Mouse (Mus musculus) stomach, embryonic 14.5 days (tissue): Measurements from ENCODE around the gene Ifna5. TPM values are rescaled to one million over a fixed set of nuclear protein-coding genes. Genes with fewer than 3 reads are reported as not detected.
"Not testable (repeated sequence)": the region's sequence is repeated elsewhere in the genome, so short reads cannot be mapped to it uniquely, and the experiment has no call there.

Source experiments
- ATAC-seq: fragments of 200-750 bp; cut with Nextera tagmentation; 2 replicates; pipeline ENCODE4 v1.8.0; 2017; ENCODE audit warnings: low read depth, moderate TSS enrichment; ENCODE audit not compliant: insufficient number of reproducible peaks, insufficient read depth, low FRiP score
- H3K27ac ChIP-seq: fragments of 300-500 bp; sonication (generic); 2 replicates; pipeline ENCODE4 v1.5.1; 2014; ENCODE audit warnings: mild to moderate bottlenecking, low read length, moderate library complexity, mixed read lengths
- H3K27me3 ChIP-seq: fragments of 300-500 bp; sonication (generic); 2 replicates; pipeline ENCODE4 v1.6.1; 2014; ENCODE audit warnings: low read length, control low read depth, mixed read lengths; ENCODE audit not compliant: control insufficient read depth, insufficient read depth
- H3K36me3 ChIP-seq: fragments of 300-500 bp; sonication (generic); 2 replicates; pipeline ENCODE4 v1.6.1; 2014; ENCODE audit warnings: mild to moderate bottlenecking, control low read depth, low read length, moderate library complexity, mixed read lengths; ENCODE audit not compliant: control insufficient read depth, insufficient read depth
- H3K4me1 ChIP-seq: fragments of 300-500 bp; sonication (generic); 2 replicates; pipeline ENCODE4 v1.6.1; 2014; ENCODE audit warnings: low read length, control low read depth, mixed read lengths; ENCODE audit not compliant: control insufficient read depth, insufficient read depth
- H3K4me2 ChIP-seq: fragments of 300-500 bp; sonication (generic); replicated peaks from 2 replicates; pipeline ENCODE4 v1.6.1; 2014; ENCODE audit warnings: low read depth, low read length, control low read depth
- H3K4me3 ChIP-seq: fragments of 300-500 bp; sonication (generic); 2 replicates; pipeline ENCODE4 v1.5.1; 2014; ENCODE audit warnings: low read depth, low read length, control low read depth
- H3K9ac ChIP-seq: fragments of 300-500 bp; sonication (generic); replicated peaks from 2 replicates; pipeline ENCODE4 v1.6.1; 2014; ENCODE audit warnings: low read depth, mild to moderate bottlenecking, control low read depth, low read length, moderate library complexity, mixed read lengths
- H3K9me3 ChIP-seq: fragments of 300-500 bp; sonication (generic); 2 replicates; pipeline ENCODE4 v1.6.1; 2016; ENCODE audit warnings: low read depth, low read length, control low read depth; ENCODE audit not compliant: control insufficient read depth
- WGBS: fragments of 180-500 bp; shearing (Covaris S2); extraction: QIAGEN DNeasy Blood & Tissue Kit; methylation state at CpG from one replicate; pipeline ENCODE4 v1.1.7; 2014; 5-methylcytosine and 5-hydroxymethylcytosine counted together
- polyA plus RNA-seq: library from polyadenylated mRNA; unstranded; fragments of >200 nt; fragmentation: Nextera tagmentation; extraction: Ambion mirVana; gene quantifications from 2 replicates; pipeline ENCODE4 v1.2.1, GENCODE M21; 2014

Gene Ifna5
- not detected in 2 replicates for polyA plus RNA-seq

GRCm38 (mm10) chr4:88835225-88835624 is at the start of gene Ifna5:
Ifna5 (plus strand) TSS chr4:88835525.
- H3K27ac ChIP-seq, H3K9me3 ChIP-seq, H3K27me3 ChIP-seq, H3K4me1 ChIP-seq, ATAC-seq, H3K4me2 ChIP-seq, H3K9ac ChIP-seq, H3K36me3 ChIP-seq, H3K4me3 ChIP-seq: not testable (repeated sequence)
- 64% methylated on average over 1 of the region's 1 CpGs for WGBS

GRCm38 (mm10) chr4:88788402-88788801 is 46.9 kb upstream of the Ifna5 start, which contains the start of gene Gm13277:
Gm13277 (plus strand) TSS chr4:88788632.
- not testable (repeated sequence) for H3K36me3 ChIP-seq, H3K27ac ChIP-seq, H3K27me3 ChIP-seq, ATAC-seq, H3K9ac ChIP-seq, H3K4me1 ChIP-seq, H3K4me3 ChIP-seq, H3K4me2 ChIP-seq, H3K9me3 ChIP-seq
- WGBS = 0% methylated on average over 4 of the region's 28 CpGs

GRCm38 (mm10) chr4:88791250-88791649 is 44.1 kb upstream of the Ifna5 start, which contains the start of gene Gm13278:
Gm13278 (plus strand) TSS chr4:88791550.
- H3K36me3 ChIP-seq, ATAC-seq, H3K27me3 ChIP-seq, H3K9ac ChIP-seq, H3K9me3 ChIP-seq, H3K4me1 ChIP-seq, H3K4me3 ChIP-seq, H3K4me2 ChIP-seq, H3K27ac ChIP-seq: not testable (repeated sequence)
- no CpG with 5 or more reads among the region's 28 CpGs for WGBS

- not testable (repeated sequence) for H3K9ac ChIP-seq, H3K27ac ChIP-seq, H3K4me2 ChIP-seq, H3K27me3 ChIP-seq, H3K4me3 ChIP-seq, H3K36me3 ChIP-seq, H3K9me3 ChIP-seq, H3K4me1 ChIP-seq, ATAC-seq
- 0% methylated on average over 6 of the region's 52 CpGs for WGBS
Observed at GRCm38 (mm10) chr4:88793936-88794675, 41.2 kb upstream of the Ifna5 start, which contains the start of gene Gm13275. Gm13275 (plus strand) TSS chr4:88794487.

- not testable (repeated sequence) for H3K36me3 ChIP-seq, H3K4me2 ChIP-seq, ATAC-seq, H3K9me3 ChIP-seq, H3K4me3 ChIP-seq, H3K9ac ChIP-seq, H3K27ac ChIP-seq, H3K27me3 ChIP-seq, H3K4me1 ChIP-seq
- no CpG with 5 or more reads among the region's 28 CpGs for WGBS
Observed at GRCm38 (mm10) chr4:88797097-88797496, 38.2 kb upstream of the Ifna5 start, which contains the start of gene Gm13279. Gm13279 (plus strand) TSS chr4:88797397.

GRCm38 (mm10) chr4:88799365-88799764 is 36.0 kb upstream of the Ifna5 start, which contains the start of gene Gm13285:
Gm13285 (plus strand) TSS chr4:88799665.
- H3K4me1 ChIP-seq, H3K4me3 ChIP-seq, H3K9ac ChIP-seq, ATAC-seq, H3K27me3 ChIP-seq, H3K27ac ChIP-seq, H3K36me3 ChIP-seq, H3K9me3 ChIP-seq, H3K4me2 ChIP-seq: not testable (repeated sequence)
- WGBS = 25% methylated on average over 1 of the region's 7 CpGs

- H3K4me1 ChIP-seq, H3K36me3 ChIP-seq, H3K4me3 ChIP-seq, H3K9ac ChIP-seq, H3K27me3 ChIP-seq, H3K9me3 ChIP-seq, H3K4me2 ChIP-seq, ATAC-seq, H3K27ac ChIP-seq: not testable (repeated sequence)
- WGBS = no CpG with 5 or more reads among the region's 29 CpGs
Observed at GRCm38 (mm10) chr4:88802954-88803353, 32.4 kb upstream of the Ifna5 start, which contains the start of gene Gm13287. Gm13287 (plus strand) TSS chr4:88803254.

- not testable (repeated sequence) for H3K4me2 ChIP-seq, H3K4me1 ChIP-seq, H3K4me3 ChIP-seq, H3K9me3 ChIP-seq, H3K27ac ChIP-seq, H3K27me3 ChIP-seq, ATAC-seq, H3K36me3 ChIP-seq, H3K9ac ChIP-seq
- WGBS = no CpG with 5 or more reads among the region's 8 CpGs
Observed at GRCm38 (mm10) chr4:88805231-88805630, 30.1 kb upstream of the Ifna5 start, which contains the start of gene Gm13288. Gm13288 (plus strand) TSS chr4:88805531.
